Mouse (Mus musculus) ES-E14 (cell line): ENCODE measurements around the gene Mdga1.

Experiments
- CHD2 ChIP-seq: IDR thresholded peaks from 2 replicates; pipeline ENCODE4 v1.6.1; 2014; ENCODE audit warnings: mild to moderate bottlenecking, low read depth, low read length, inconsistent platforms
- HCFC1 ChIP-seq: IDR thresholded peaks from 2 replicates; pipeline ENCODE4 v1.6.1; 2012; ENCODE audit warnings: low read length, inconsistent platforms, borderline replicate concordance; ENCODE audit not compliant: insufficient read depth
- ZC3H11A ChIP-seq: IDR thresholded peaks from 2 replicates; pipeline ENCODE4 v1.6.1; 2012; ENCODE audit warnings: low read depth, mild to moderate bottlenecking, inconsistent platforms, low read length, borderline replicate concordance

- no peak for TF ChIP-seq HCFC1
- TF ChIP-seq ZC3H11A: no peak
- TF ChIP-seq CHD2: peak; percentile 92
These were observed 99.6 kb downstream of the Mdga1 start for GRCm38 (mm10) chr17:29870316-29870715.
